20 mouse cellular contexts compared by ENCODE assay signal in genomic region chr1:163657056-163657455, GRCm38 (mm10).
"Had no signal": no experiment of that assay in that cellular context is flagged by ENCODE, and none has a peak within 500 bp of the region (broad histone marks: within the 10 kb centered on the region; RNA-seq: fewer than 3 reads in every experiment).

No protein-coding gene starts in this region.

- H3K27me3 ChIP-seq: limb, embryonic 13.5 days; liver, embryonic 12.5 days; liver, embryonic 15.5 days; lung, embryonic 15.5 days; megakaryocyte, embryonic 14.5 days; stomach, embryonic 15.5 days had no signal

- H3K27ac ChIP-seq: limb, embryonic 13.5 days; liver, embryonic 12.5 days; liver, embryonic 15.5 days; lung, embryonic 15.5 days; midbrain, embryonic 10.5 days; stomach, embryonic 15.5 days had no signal

- H3K9ac ChIP-seq: limb, embryonic 13.5 days; liver, embryonic 12.5 days; liver, embryonic 15.5 days; lung, embryonic 15.5 days; stomach, embryonic 15.5 days had no signal

- H3K4me1 ChIP-seq: liver, embryonic 12.5 days; liver, embryonic 15.5 days; lung, embryonic 15.5 days; megakaryocyte, embryonic 14.5 days; stomach, embryonic 15.5 days had no signal

- H3K36me3 ChIP-seq: limb, embryonic 13.5 days; liver, embryonic 12.5 days; liver, embryonic 15.5 days; lung, embryonic 15.5 days; midbrain, embryonic 10.5 days; stomach, embryonic 15.5 days had no signal

- H3K4me3 ChIP-seq: limb, embryonic 13.5 days; liver, embryonic 12.5 days; liver, embryonic 15.5 days; lung, embryonic 15.5 days; megakaryocyte, embryonic 14.5 days; midbrain, embryonic 10.5 days; stomach, embryonic 15.5 days had no signal

- H3K9me3 ChIP-seq: limb, embryonic 13.5 days; liver, embryonic 12.5 days; liver, embryonic 15.5 days; lung, embryonic 15.5 days; megakaryocyte, embryonic 14.5 days; midbrain, embryonic 10.5 days; stomach, embryonic 15.5 days had no signal

- H3K4me2 ChIP-seq: limb, embryonic 13.5 days; liver, embryonic 12.5 days; liver, embryonic 15.5 days; lung, embryonic 15.5 days; stomach, embryonic 15.5 days had no signal

- DNase-seq: kidney, adult 18-20 months; kidney, adult 9 months; kidney, postnatal 14 days; kidney, postnatal 4 days; left cerebral cortex, postnatal 4 days; liver; lung, adult 18-20 months; lung, postnatal 10 days; lung, postnatal 36 days; right cerebral cortex, postnatal 4 days; thymus, adult 18-20 months; thymus, postnatal 4 days had no signal

- ATAC-seq: liver, embryonic 12.5 days; midbrain, embryonic 16.5 days had no signal
